Mouse (Mus musculus): ENCODE measurements at regions not wholly inside any gene's neighbourhood (a gene's known extent, or its start where the extent isn't known, plus 50 kb on each side); places are given as distances from the start of the nearest gene placed in this dataset.

GRCm38 (mm10) chr15:59203097-59203849 lies 314.2 kb downstream of the Gm49356 start:
- WGBS (ENCODE audit: insufficient replicate concordance): 60% methylated on average over 17 of the region's 17 CpGs
- no peaks in the 10 kb centered on the region for H3K27me3 ChIP-seq (ENCODE audit: control insufficient read depth, insufficient read depth, low read length)
- H3K4me2 ChIP-seq (ENCODE audit: low read depth): no peak overlapping the region
- no peak for DNase-seq (ENCODE audit: low read depth in 3 of 3, low spot score in 3 of 3)
- H3K27ac ChIP-seq: no peak overlapping the region
- H3K9ac ChIP-seq (replicated peaks): no peak overlapping the region
- H3K9me3 ChIP-seq (ENCODE audit: control insufficient read depth, low read length): no peaks in the 10 kb centered on the region
- H3K4me3 ChIP-seq (ENCODE audit: insufficient read depth in 1 of 2, low read depth in 2 of 2, low read length in 2 of 2): no peak overlapping the region
- no peaks in the 10 kb centered on the region for H3K36me3 ChIP-seq (replicated peaks; ENCODE audit: control insufficient read depth, insufficient read depth, low read depth)
- no peak for ATAC-seq (ENCODE audit: insufficient read depth)
- H3K4me1 ChIP-seq (replicated peaks; ENCODE audit: control insufficient read depth in 2 of 2, insufficient read depth in 2 of 2, low read length in 1 of 2): peaks cover 0 to 4% of the 10 kb centered on the region in 2 experiments; a peak in 3 of 4 replicates
- TF ChIP-seq CTCF (IDR thresholded peaks at IDR 0.05; ENCODE audit: low read depth) (no peak), EP300 (IDR thresholded peaks at IDR 0.05; ENCODE audit: low read depth) (no peak)

GRCm38 (mm10) chr15:59203850-59204625 lies 314.9 kb downstream of the Gm49356 start:
- Histone ChIP-seq H3K27ac (no peak overlapping the region), H3K4me1 (replicated peaks; ENCODE audit: control insufficient read depth in 2 of 2, insufficient read depth in 2 of 2, low read length in 1 of 2) (peaks cover 0 to 2% of the 10 kb centered on the region in 2 experiments; a peak in 1 of 4 replicates), H3K4me2 (ENCODE audit: low read depth) (no peak overlapping the region), H3K27me3 (ENCODE audit: control insufficient read depth, insufficient read depth, low read length) (no peaks in the 10 kb centered on the region), H3K9ac (replicated peaks) (no peak overlapping the region), H3K4me3 (ENCODE audit: insufficient read depth in 1 of 2, low read depth in 2 of 2, low read length in 2 of 2) (no peak overlapping the region), H3K9me3 (ENCODE audit: control insufficient read depth, low read length) (no peaks in the 10 kb centered on the region), H3K36me3 (replicated peaks; ENCODE audit: control insufficient read depth, insufficient read depth, low read depth) (no peaks in the 10 kb centered on the region)
- no peak for ATAC-seq (ENCODE audit: insufficient read depth)
- WGBS (ENCODE audit: insufficient replicate concordance): 61% methylated on average over 17 of the region's 17 CpGs
- no peak for DNase-seq (ENCODE audit: low read depth in 3 of 3, low spot score in 3 of 3)
- no peak for TF ChIP-seq EP300 (IDR thresholded peaks at IDR 0.05; ENCODE audit: low read depth)
- TF ChIP-seq CTCF (IDR thresholded peaks at IDR 0.05; ENCODE audit: low read depth): peak; percentile 26; the same call in 1 of the 2 replicates

- peaks cover 0 to 2% of the 10 kb centered on the region in 2 experiments; a peak in 1 of 4 replicates for H3K4me1 ChIP-seq (replicated peaks; ENCODE audit: control insufficient read depth in 2 of 2, insufficient read depth in 2 of 2, low read length in 1 of 2)
- H3K4me3 ChIP-seq (ENCODE audit: insufficient read depth in 1 of 2, low read depth in 2 of 2, low read length in 2 of 2): no peak overlapping the region
- no peak overlapping the region for H3K4me2 ChIP-seq (ENCODE audit: low read depth)
- 69% methylated on average over 3 of the region's 3 CpGs for WGBS (ENCODE audit: insufficient replicate concordance)
- H3K27ac ChIP-seq: no peak overlapping the region
- no peak for ATAC-seq (ENCODE audit: insufficient read depth)
- H3K27me3 ChIP-seq (ENCODE audit: control insufficient read depth, insufficient read depth, low read length): no peaks in the 10 kb centered on the region
- no peak overlapping the region for H3K9ac ChIP-seq (replicated peaks)
- TF ChIP-seq EP300 (IDR thresholded peaks at IDR 0.05; ENCODE audit: low read depth) (no peak), CTCF (IDR thresholded peaks at IDR 0.05; ENCODE audit: low read depth) (no peak)
- no peak for DNase-seq (ENCODE audit: low read depth in 3 of 3, low spot score in 3 of 3)
- H3K9me3 ChIP-seq (ENCODE audit: control insufficient read depth, low read length): no peaks in the 10 kb centered on the region
- no peaks in the 10 kb centered on the region for H3K36me3 ChIP-seq (replicated peaks; ENCODE audit: control insufficient read depth, insufficient read depth, low read depth)
Measured at GRCm38 (mm10) chr15:59205091-59205490, 316.0 kb downstream of the Gm49356 start.

GRCm38 (mm10) chr15:59205544-59205943 lies 316.4 kb downstream of the Gm49356 start:
- Histone ChIP-seq H3K36me3 (replicated peaks; ENCODE audit: control insufficient read depth, insufficient read depth, low read depth) (no peaks in the 10 kb centered on the region), H3K4me1 (replicated peaks; ENCODE audit: control insufficient read depth in 2 of 2, insufficient read depth in 2 of 2, low read length in 1 of 2) (peaks cover 0 to 2% of the 10 kb centered on the region in 2 experiments; a peak in 1 of 4 replicates), H3K9ac (replicated peaks) (no peak overlapping the region), H3K27me3 (ENCODE audit: control insufficient read depth, insufficient read depth, low read length) (no peaks in the 10 kb centered on the region), H3K4me2 (ENCODE audit: low read depth) (no peak overlapping the region), H3K27ac (no peak overlapping the region), H3K4me3 (ENCODE audit: insufficient read depth in 1 of 2, low read depth in 2 of 2, low read length in 2 of 2) (no peak overlapping the region), H3K9me3 (ENCODE audit: control insufficient read depth, low read length) (no peaks in the 10 kb centered on the region)
- TF ChIP-seq CTCF (IDR thresholded peaks at IDR 0.05; ENCODE audit: low read depth) (no peak), EP300 (IDR thresholded peaks at IDR 0.05; ENCODE audit: low read depth) (no peak)
- 63% methylated on average over 7 of the region's 7 CpGs for WGBS (ENCODE audit: insufficient replicate concordance)
- ATAC-seq (ENCODE audit: insufficient read depth) (no peak), DNase-seq (ENCODE audit: low read depth in 3 of 3, low spot score in 3 of 3) (no peak)

GRCm38 (mm10) chr15:59206636-59207035 lies 317.5 kb downstream of the Gm49356 start:
- DNase-seq (ENCODE audit: low read depth in 3 of 3, low spot score in 3 of 3) (no peak), ATAC-seq (ENCODE audit: insufficient read depth) (no peak)
- H3K4me1 ChIP-seq (replicated peaks; ENCODE audit: control insufficient read depth in 2 of 2, insufficient read depth in 2 of 2, low read length in 1 of 2): peaks cover 0 to 2% of the 10 kb centered on the region in 2 experiments; a peak in 1 of 4 replicates
- H3K4me2 ChIP-seq (ENCODE audit: low read depth): no peak overlapping the region
- WGBS (ENCODE audit: insufficient replicate concordance): 54% methylated on average over 7 of the region's 7 CpGs
- H3K36me3 ChIP-seq (replicated peaks; ENCODE audit: control insufficient read depth, insufficient read depth, low read depth): no peaks in the 10 kb centered on the region
- no peaks in the 10 kb centered on the region for H3K9me3 ChIP-seq (ENCODE audit: control insufficient read depth, low read length)
- no peaks in the 10 kb centered on the region for H3K27me3 ChIP-seq (ENCODE audit: control insufficient read depth, insufficient read depth, low read length)
- TF ChIP-seq EP300 (IDR thresholded peaks at IDR 0.05; ENCODE audit: low read depth) (no peak), CTCF (IDR thresholded peaks at IDR 0.05; ENCODE audit: low read depth) (no peak)
- no peak overlapping the region for H3K9ac ChIP-seq (replicated peaks)
- H3K27ac ChIP-seq: no peak overlapping the region
- H3K4me3 ChIP-seq (ENCODE audit: insufficient read depth in 1 of 2, low read depth in 2 of 2, low read length in 2 of 2): no peak overlapping the region
